Mouse (Mus musculus) heart, postnatal 14 days (tissue): ENCODE data around the gene Slc6a21. TPM values are rescaled to one million over a fixed set of nuclear protein-coding genes. Genes with fewer than 3 reads are reported as not detected.

Experiments
- total RNA-seq, 2 experiments: library from RNA; stranded (reverse); gene quantifications; 2 replicates each; pipeline ENCODE4 v1.2.3; 2021

Gene Slc6a21
- total RNA-seq, 2 experiments from 2014 or later, result not detected

Other genes starting within 250 kb of the Slc6a21 start
- gene Prr12, start 224.6 kb upstream of the Slc6a21 start, total RNA-seq, result 10 to 100 TPM; 27.2 to 28.3 TPM
- gene Nosip, start 215.1 kb upstream of the Slc6a21 start, total RNA-seq, result 10 to 100 TPM; 27.7 to 33.7 TPM
- gene Prrg2, start 214.8 kb upstream of the Slc6a21 start, total RNA-seq, result 10 to 100 TPM; 11.1 to 11.4 TPM
- gene Rcn3, start 185.3 kb upstream of the Slc6a21 start, total RNA-seq, result 10 to 100 TPM; 46.0 to 53.7 TPM
- gene Fcgrt, start 173.7 kb upstream of the Slc6a21 start, total RNA-seq, result 10 to 100 TPM; 72.0 to 76.7 TPM
- gene Rps11, start 153.1 kb upstream of the Slc6a21 start, total RNA-seq, result 100 to 1,000 TPM; 582 to 636 TPM
- gene Rpl13a, start 148.8 kb upstream of the Slc6a21 start, total RNA-seq, result 100 to 1,000 TPM; 573 to 686 TPM
- gene Gm45713, start 141.3 kb upstream of the Slc6a21 start, total RNA-seq, result under 1 TPM in 1 of 2 experiments, not detected in 1; 0.45 TPM
- gene Flt3l, start 141.1 kb upstream of the Slc6a21 start, total RNA-seq, result 1 to 10 TPM; 4.3 to 5.8 TPM
- gene Pih1d1, start 123.2 kb upstream of the Slc6a21 start, total RNA-seq, result 10 to 100 TPM; 27.7 to 31.2 TPM
- 10 to 100 TPM; 20.3 to 27.3 TPM for gene Aldh16a1, start 122.9 kb upstream of the Slc6a21 start, total RNA-seq
- 10 to 100 TPM in 1 of 2 experiments, 1 to 10 TPM in 1; 8.1 to 11.5 TPM for gene Slc17a7, start 113.6 kb upstream of the Slc6a21 start, total RNA-seq
- not detected for gene Gfy, start 97.9 kb upstream of the Slc6a21 start, total RNA-seq
- not detected for gene Pth2, start 96.5 kb upstream of the Slc6a21 start, total RNA-seq
- gene Ccdc155, start 72.6 kb upstream of the Slc6a21 start, total RNA-seq, result not detected
- not detected for gene Dkkl1, start 65.4 kb upstream of the Slc6a21 start, total RNA-seq
- 10 to 100 TPM; 10.1 to 14.4 TPM for gene Tead2, start 61.8 kb upstream of the Slc6a21 start, total RNA-seq
- 1 to 10 TPM; 3.8 to 5.5 TPM for gene Cd37, start 38.4 kb upstream of the Slc6a21 start, total RNA-seq
- not detected for gene Slc6a16, start 36.4 kb upstream of the Slc6a21 start, total RNA-seq
- gene Trpm4, start 56.3 kb downstream of the Slc6a21 start, total RNA-seq, result 10 to 100 TPM; 20.8 to 22.3 TPM
- 100 to 1,000 TPM; 516 to 539 TPM for gene Hrc, start 57.8 kb downstream of the Slc6a21 start, total RNA-seq
- under 1 TPM; 0.22 to 0.29 TPM for gene Ppfia3, start 89.5 kb downstream of the Slc6a21 start, total RNA-seq
- gene Lin7b, start 93.1 kb downstream of the Slc6a21 start, total RNA-seq, result under 1 TPM; 0.90 to 0.96 TPM
- 100 to 1,000 TPM; 126 to 138 TPM for gene Snrnp70, start 118.2 kb downstream of the Slc6a21 start, total RNA-seq
- 1 to 10 TPM; 1.5 to 1.7 TPM for gene Kcna7, start 128.1 kb downstream of the Slc6a21 start, total RNA-seq
- under 1 TPM in 1 of 2 experiments, not detected in 1; 0.14 TPM for gene Ntf5, start 136.2 kb downstream of the Slc6a21 start, total RNA-seq
- gene Lhb, start 143.3 kb downstream of the Slc6a21 start, total RNA-seq, result not detected
- gene Gys1, start 157.3 kb downstream of the Slc6a21 start, total RNA-seq, result 10 to 100 TPM; 86.1 to 90.2 TPM
- gene Ruvbl2, start 160.6 kb downstream of the Slc6a21 start, total RNA-seq, result 10 to 100 TPM; 25.3 to 26.3 TPM
- 100 to 1,000 TPM; 231 to 265 TPM for gene Ftl1, start 182.4 kb downstream of the Slc6a21 start, total RNA-seq
- 10 to 100 TPM; 25.6 to 31.1 TPM for gene Bax, start 189.4 kb downstream of the Slc6a21 start, total RNA-seq
- gene Tulp2, start 204.4 kb downstream of the Slc6a21 start, total RNA-seq, result not detected
- gene Gm45808, start 209.3 kb downstream of the Slc6a21 start, total RNA-seq, result 1 to 10 TPM; 2.8 to 4.6 TPM
- 1 to 10 TPM; 4.5 to 6.0 TPM for gene Dhdh, start 211.3 kb downstream of the Slc6a21 start, total RNA-seq
- 100 to 1,000 TPM; 116 to 137 TPM for gene Nucb1, start 232.9 kb downstream of the Slc6a21 start, total RNA-seq
- 10 to 100 TPM; 21.7 to 32.8 TPM for gene Ppp1r15a, start 248.8 kb downstream of the Slc6a21 start, total RNA-seq
- 1 to 10 TPM; 1.9 to 2.1 TPM for gene Plekha4, start 248.8 kb downstream of the Slc6a21 start, total RNA-seq